Mouse (Mus musculus): ENCODE measurements around the gene Gnaz.

The Gnaz gene

GRCm38 (mm10) chr10:74967651-74968267, 782 bp downstream of the Gnaz start:
- no peak for DNase-seq (ENCODE audit: low spot score in 2 of 2)

GRCm38 (mm10) chr10:74969266-74969665, 2.3 kb downstream of the Gnaz start:
- no peak for DNase-seq (ENCODE audit: low spot score in 2 of 2)

- DNase-seq (ENCODE audit: low spot score in 2 of 2): no peak
Measured at GRCm38 (mm10) chr10:74973026-74973425, 6.0 kb downstream of the Gnaz start.

- no peak for DNase-seq (ENCODE audit: low spot score in 2 of 2)
Measured at GRCm38 (mm10) chr10:74975626-74976025, 8.6 kb downstream of the Gnaz start.

GRCm38 (mm10) chr10:74976429-74976828, 9.5 kb downstream of the Gnaz start:
- DNase-seq (ENCODE audit: low spot score in 2 of 2): no peak

- DNase-seq (ENCODE audit: low spot score in 2 of 2): no peak
Measured at GRCm38 (mm10) chr10:74978056-74978455, 11.1 kb downstream of the Gnaz start.

- DNase-seq (ENCODE audit: low spot score in 2 of 2): no peak
Measured at GRCm38 (mm10) chr10:74981159-74981558, 14.2 kb downstream of the Gnaz start.

GRCm38 (mm10) chr10:74983176-74983575, 16.2 kb downstream of the Gnaz start:
- no peak for DNase-seq (ENCODE audit: low spot score in 2 of 2)

- no peak for DNase-seq (ENCODE audit: low spot score in 2 of 2)
Measured at GRCm38 (mm10) chr10:74987698-74988470, 20.9 kb downstream of the Gnaz start.

- no peak for DNase-seq (ENCODE audit: low spot score in 2 of 2)
Measured at GRCm38 (mm10) chr10:74989814-74990213, 22.8 kb downstream of the Gnaz start.

- DNase-seq (ENCODE audit: low spot score in 2 of 2): no peak
Measured at GRCm38 (mm10) chr10:74990584-74991322, 23.8 kb downstream of the Gnaz start.

GRCm38 (mm10) chr10:74994863-74995262, 27.9 kb downstream of the Gnaz start:
- no peak for DNase-seq (ENCODE audit: low spot score in 2 of 2)

GRCm38 (mm10) chr10:74995377-74995776, 28.4 kb downstream of the Gnaz start:
- DNase-seq (ENCODE audit: low spot score in 2 of 2): no peak

- DNase-seq (ENCODE audit: low spot score in 2 of 2): no peak
Measured at GRCm38 (mm10) chr10:75001391-75001790, 34.4 kb downstream of the Gnaz start.

GRCm38 (mm10) chr10:75004067-75004466, 37.1 kb downstream of the Gnaz start:
- DNase-seq (ENCODE audit: low spot score in 2 of 2): no peak

- no peak for DNase-seq (ENCODE audit: low spot score in 2 of 2)
Measured at GRCm38 (mm10) chr10:75006889-75007662, 40.1 kb downstream of the Gnaz start.

GRCm38 (mm10) chr10:75010704-75011103, 43.7 kb downstream of the Gnaz start:
- DNase-seq (ENCODE audit: low spot score in 2 of 2): no peak

- no peak for DNase-seq (ENCODE audit: low spot score in 2 of 2)
Measured at GRCm38 (mm10) chr10:75015465-75015864, 48.5 kb downstream of the Gnaz start.

- DNase-seq (ENCODE audit: low spot score in 2 of 2): no peak
Measured at GRCm38 (mm10) chr10:75016481-75016880, 49.5 kb downstream of the Gnaz start.

- no peak for DNase-seq (ENCODE audit: low spot score in 2 of 2)
Measured at GRCm38 (mm10) chr10:75020271-75020670, 53.3 kb downstream of the Gnaz start.

GRCm38 (mm10) chr10:75021138-75021537, 54.2 kb downstream of the Gnaz start:
- DNase-seq (ENCODE audit: low spot score in 2 of 2): peak; percentile 34 to 37

GRCm38 (mm10) chr10:75026491-75026890, 59.5 kb downstream of the Gnaz start:
- DNase-seq (ENCODE audit: low spot score in 2 of 2): no peak

Data from spleen, postnatal 36 days (tissue).